Mouse (Mus musculus): ENCODE results near the gene Rps27a. TPM values are rescaled to one million over a fixed set of nuclear protein-coding genes. Genes with fewer than 3 reads are reported as not detected.

The Rps27a gene
- 34.2 and 53.3 TPM in 2 replicates for polyA plus RNA-seq (2012; rRNA removed)

GRCm38 (mm10) chr11:29547752-29548503 lies at the start of gene Rps27a, which contains the start of gene Clhc1:
TSS of gene Rps27a (minus strand) at chr11:29548109.
TSS of gene Clhc1 (plus strand) at chr11:29547950.

GRCm38 (mm10) chr11:29525988-29526794 lies 21.7 kb downstream of the Rps27a start, which contains the start of gene Mtif2:
TSS of gene Mtif2 (plus strand) at chr11:29526408.

DNA sequence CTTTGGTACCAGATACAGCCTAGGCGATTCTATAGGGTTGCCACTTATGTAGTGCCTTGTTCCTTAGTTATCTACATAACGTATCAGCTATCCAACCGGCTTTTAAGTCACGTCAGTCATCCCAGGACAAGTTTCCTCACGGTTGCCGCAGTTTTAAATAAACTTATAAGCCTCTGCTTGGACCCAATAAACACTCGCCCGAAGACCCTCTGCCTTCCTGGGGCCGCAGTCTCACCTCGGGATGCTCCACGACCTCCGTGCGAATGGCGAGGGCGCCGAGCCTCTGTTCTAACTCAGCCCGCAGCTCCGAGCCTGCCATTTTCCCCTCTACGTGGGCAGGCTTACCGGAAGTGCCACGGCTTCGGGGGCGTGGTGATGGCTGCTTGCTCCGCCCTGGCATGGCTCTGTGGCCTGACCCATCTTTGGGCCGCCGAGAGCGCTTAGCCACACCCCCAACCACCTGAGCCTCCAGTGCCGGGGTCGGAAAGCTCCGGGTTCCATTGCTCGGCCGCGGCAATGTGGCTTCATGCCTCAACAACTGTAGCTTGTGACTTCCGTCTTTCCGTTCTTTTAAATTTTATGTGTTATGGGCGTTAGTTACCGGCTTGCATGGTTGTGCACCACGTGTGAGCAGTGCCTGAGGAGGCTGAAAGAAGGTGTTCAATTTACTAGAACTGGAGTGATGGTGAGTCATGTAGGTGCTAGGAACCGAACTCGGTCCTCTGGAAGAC lies 33.1 kb downstream of the Rps27a start, which contains the start of gene Prorsd1:
Gene Prorsd1 (minus strand): TSS at position 352 of the 731 bp plus-strand sequence.

Other genes starting within 250 kb of the Rps27a start
- 4.4 and 6.3 TPM in 2 replicates for gene Ccdc88a, start 174.5 kb downstream of the Rps27a start, polyA plus RNA-seq (2012; rRNA removed)
- 0.59 and 0.78 TPM in 2 replicates for gene Prorsd1, start 33.1 kb downstream of the Rps27a start, polyA plus RNA-seq (2012; rRNA removed)
- gene Mtif2, start 21.7 kb downstream of the Rps27a start, polyA plus RNA-seq (2012; rRNA removed), result 8.3 and 8.5 TPM in 2 replicates
- gene Clhc1, start 159 bp downstream of the Rps27a start, polyA plus RNA-seq (2012; rRNA removed), result not detected in 2 replicates
- gene Rtn4, start 144.8 kb upstream of the Rps27a start, polyA plus RNA-seq (2012; rRNA removed), result 162 and 224 TPM in 2 replicates